Mouse (Mus musculus): ENCODE results near the gene Cadm4.

Gene Cadm4

GRCm38 (mm10) chr7:24531211-24531971 is 49.6 kb downstream of the Cadm4 start:
- DNase-seq (ENCODE audit: low spot score in 2 of 2): peak; percentile 51 to 74

- no peak for DNase-seq (ENCODE audit: low spot score in 2 of 2)
Measured at GRCm38 (mm10) chr7:24533031-24533571, 51.3 kb downstream of the Cadm4 start.

GRCm38 (mm10) chr7:24533806-24534205 is 52.0 kb downstream of the Cadm4 start:
- no peak for DNase-seq (ENCODE audit: low spot score in 2 of 2)

GRCm38 (mm10) chr7:24534301-24534700 is 52.5 kb downstream of the Cadm4 start:
- DNase-seq (ENCODE audit: low spot score in 2 of 2): no peak

GRCm38 (mm10) chr7:24537081-24537480 is 55.3 kb downstream of the Cadm4 start:
- DNase-seq (ENCODE audit: low spot score in 2 of 2): no peak

- no peak for DNase-seq (ENCODE audit: low spot score in 2 of 2)
Measured at GRCm38 (mm10) chr7:24537591-24537990, 55.8 kb downstream of the Cadm4 start.

- no peak for DNase-seq (ENCODE audit: low spot score in 2 of 2)
Measured at GRCm38 (mm10) chr7:24538154-24538553, 56.3 kb downstream of the Cadm4 start.

GRCm38 (mm10) chr7:24538701-24539100 is 56.9 kb downstream of the Cadm4 start:
- no peak for DNase-seq (ENCODE audit: low spot score in 2 of 2)

GRCm38 (mm10) chr7:24539686-24540085 is 57.9 kb downstream of the Cadm4 start:
- DNase-seq (ENCODE audit: low spot score in 2 of 2): no peak

GRCm38 (mm10) chr7:24544506-24544905 is 62.7 kb downstream of the Cadm4 start:
- DNase-seq (ENCODE audit: low spot score in 2 of 2): no peak

- no peak for DNase-seq (ENCODE audit: low spot score in 2 of 2)
Measured at GRCm38 (mm10) chr7:24546068-24546614, 64.3 kb downstream of the Cadm4 start, which contains the start of the genes Pinlyp and Xrcc1. TSS of gene Pinlyp (minus strand) at chr7:24546118. TSS of gene Xrcc1 (plus strand) at chr7:24546289.

- DNase-seq (ENCODE audit: low spot score in 2 of 2): peak; percentile 99
Measured at GRCm38 (mm10) chr7:24546634-24547389, 65.0 kb downstream of the Cadm4 start.

- no peak for DNase-seq (ENCODE audit: low spot score in 2 of 2)
Measured at GRCm38 (mm10) chr7:24547534-24548036, 65.8 kb downstream of the Cadm4 start.

GRCm38 (mm10) chr7:24551985-24552759 is 70.3 kb downstream of the Cadm4 start:
- no peak for DNase-seq (ENCODE audit: low spot score in 2 of 2)
